Mouse (Mus musculus): ENCODE results near the gene Tmco3.

GRCm38 (mm10) chr8:13338901-13339645 is 51.1 kb downstream of the Tmco3 start:
- TF ChIP-seq GATA1 (IDR thresholded peaks at IDR 0.05; ENCODE audit: borderline replicate concordance, low read length) (no peak), FLI1 (IDR thresholded peaks at IDR 0.05; ENCODE audit: low read length) (no peak)
